Mouse (Mus musculus) heart, embryonic 16.5 days (tissue): ENCODE data around the gene March4. TPM values are rescaled to one million over a fixed set of nuclear protein-coding genes. Genes with fewer than 3 reads are reported as not detected.

Experiments used
- ATAC-seq: fragments of 200-750 bp; cut with Nextera tagmentation; replicated peaks from 2 replicates; pipeline ENCODE4 v1.8.0; 2017; ENCODE audit warnings: moderate number of reproducible peaks; ENCODE audit not compliant: insufficient read depth, low FRiP score; ENCODE audit errors: extremely low read depth
- H3K27ac ChIP-seq: fragments of 300-500 bp; sonication (generic); 2 replicates; pipeline ENCODE4 v1.5.1; 2014; ENCODE audit warnings: mild to moderate bottlenecking, low read length, control low read depth, moderate library complexity
- H3K27me3 ChIP-seq: fragments of 300-500 bp; sonication (generic); 2 replicates; pipeline ENCODE4 v1.6.1; 2014; ENCODE audit warnings: low read length, mixed read lengths; ENCODE audit not compliant: control insufficient read depth, insufficient read depth
- H3K36me3 ChIP-seq: fragments of 300-500 bp; sonication (generic); 2 replicates; pipeline ENCODE4 v1.6.1; 2014; ENCODE audit not compliant: control insufficient read depth, insufficient read depth
- H3K4me1 ChIP-seq: fragments of 300-500 bp; sonication (generic); 2 replicates; pipeline ENCODE4 v1.6.1; 2014; ENCODE audit warnings: low read length, mixed read lengths; ENCODE audit not compliant: control insufficient read depth, insufficient read depth
- H3K4me2 ChIP-seq: fragments of 300-500 bp; sonication (generic); 2 replicates; pipeline ENCODE4 v1.6.1; 2014; ENCODE audit warnings: low read depth, mild to moderate bottlenecking, control low read depth, low read length
- H3K4me3 ChIP-seq: fragments of 300-500 bp; sonication (generic); 2 replicates; pipeline ENCODE4 v1.5.1; 2014; ENCODE audit warnings: mild to moderate bottlenecking, control low read depth, low read length
- H3K9ac ChIP-seq: fragments of 300-500 bp; sonication (generic); 2 replicates; pipeline ENCODE4 v1.6.1; 2014; ENCODE audit warnings: low read length, control low read depth
- H3K9me3 ChIP-seq: fragments of 300-500 bp; sonication (generic); replicated peaks from 2 replicates; pipeline ENCODE4 v1.6.1; 2016; ENCODE audit warnings: low read length; ENCODE audit not compliant: control insufficient read depth
- WGBS: fragments of 180-500 bp; shearing (Covaris S2); extraction: QIAGEN DNeasy Blood & Tissue Kit; methylation state at CpG from one replicate; pipeline ENCODE4 v1.1.7; 2014; 5-methylcytosine and 5-hydroxymethylcytosine counted together
- polyA plus RNA-seq: library from polyadenylated mRNA; unstranded; fragments of >200 nt; fragmentation: Nextera tagmentation; extraction: Ambion mirVana; gene quantifications from 2 replicates; pipeline ENCODE4 v1.2.1, GENCODE M21; 2015

Gene March4
- polyA plus RNA-seq, 1 experiment from 2014 or later = not detected

GRCm38 (mm10) chr1:72418744-72419655, 117.7 kb downstream of the March4 start:
- Histone ChIP-seq H3K9ac (no peak overlapping the region), H3K4me1 (no peaks in the 10 kb centered on the region), H3K27me3 (no peaks in the 10 kb centered on the region), H3K9me3 (no peaks in the 10 kb centered on the region), H3K27ac (no peak overlapping the region), H3K4me2 (no peak overlapping the region), H3K4me3 (no peak overlapping the region), H3K36me3 (no peaks in the 10 kb centered on the region)
- 74% methylated on average over 8 of the region's 8 CpGs for WGBS
- no peak for ATAC-seq

GRCm38 (mm10) chr1:72414561-72415253, 122.0 kb downstream of the March4 start:
- H3K4me3 ChIP-seq = no peak overlapping the region
- H3K9me3 ChIP-seq = no peaks in the 10 kb centered on the region
- 58% methylated on average over 8 of the region's 8 CpGs for WGBS
- no peaks in the 10 kb centered on the region for H3K4me1 ChIP-seq
- H3K36me3 ChIP-seq = no peaks in the 10 kb centered on the region
- H3K4me2 ChIP-seq = no peak overlapping the region
- H3K27ac ChIP-seq = no peak overlapping the region
- no peak overlapping the region for H3K9ac ChIP-seq
- no peak for ATAC-seq
- H3K27me3 ChIP-seq = no peaks in the 10 kb centered on the region

- H3K9ac ChIP-seq = no peak overlapping the region
- no peak overlapping the region for H3K4me3 ChIP-seq
- no peaks in the 10 kb centered on the region for H3K4me1 ChIP-seq
- H3K9me3 ChIP-seq = no peaks in the 10 kb centered on the region
- no peak for ATAC-seq
- H3K4me2 ChIP-seq = no peak overlapping the region
- no peak overlapping the region for H3K27ac ChIP-seq
- H3K36me3 ChIP-seq = no peaks in the 10 kb centered on the region
- no peaks in the 10 kb centered on the region for H3K27me3 ChIP-seq
- WGBS = 81% methylated on average over 8 of the region's 8 CpGs
Observed at GRCm38 (mm10) chr1:72414133-72414532, 122.6 kb downstream of the March4 start.

GRCm38 (mm10) chr1:72413205-72413604, 123.5 kb downstream of the March4 start:
- no peak overlapping the region for H3K27ac ChIP-seq
- no peak overlapping the region for H3K4me2 ChIP-seq
- no peak overlapping the region for H3K9ac ChIP-seq
- H3K4me1 ChIP-seq = no peaks in the 10 kb centered on the region
- no peaks in the 10 kb centered on the region for H3K9me3 ChIP-seq
- no peak for ATAC-seq
- H3K27me3 ChIP-seq = no peaks in the 10 kb centered on the region
- no peaks in the 10 kb centered on the region for H3K36me3 ChIP-seq
- 86% methylated on average over 8 of the region's 8 CpGs for WGBS
- H3K4me3 ChIP-seq = no peak overlapping the region

GRCm38 (mm10) chr1:72411108-72411507, 125.6 kb downstream of the March4 start:
- Histone ChIP-seq H3K36me3 (no peaks in the 10 kb centered on the region), H3K4me1 (no peaks in the 10 kb centered on the region), H3K27me3 (no peaks in the 10 kb centered on the region), H3K4me2 (no peak overlapping the region), H3K9me3 (no peaks in the 10 kb centered on the region), H3K4me3 (no peak overlapping the region), H3K9ac (no peak overlapping the region), H3K27ac (no peak overlapping the region)
- no peak for ATAC-seq
- WGBS = 87% methylated on average over 8 of the region's 8 CpGs

GRCm38 (mm10) chr1:72409936-72410335, 126.8 kb downstream of the March4 start:
- H3K4me2 ChIP-seq = no peak overlapping the region
- H3K4me3 ChIP-seq = no peak overlapping the region
- no peak overlapping the region for H3K9ac ChIP-seq
- no peak overlapping the region for H3K27ac ChIP-seq
- no peak for ATAC-seq
- H3K4me1 ChIP-seq = no peaks in the 10 kb centered on the region
- no peaks in the 10 kb centered on the region for H3K9me3 ChIP-seq
- no peaks in the 10 kb centered on the region for H3K36me3 ChIP-seq
- H3K27me3 ChIP-seq = no peaks in the 10 kb centered on the region
- WGBS = 79% methylated on average over 5 of the region's 5 CpGs

GRCm38 (mm10) chr1:72406505-72407079, 130.1 kb downstream of the March4 start:
- no peak for ATAC-seq
- WGBS = 62% methylated on average over 14 of the region's 14 CpGs

GRCm38 (mm10) chr1:72401331-72402069, 135.2 kb downstream of the March4 start:
- Histone ChIP-seq H3K9me3 (no peaks in the 10 kb centered on the region), H3K4me1 (no peaks in the 10 kb centered on the region)
- WGBS = 74% methylated on average over 8 of the region's 8 CpGs

More at GRCm38 (mm10) chr1:72406505-72407079, 130.1 kb downstream of the March4 start:
- H3K4me2 ChIP-seq = no peak overlapping the region
- H3K9ac ChIP-seq = no peak overlapping the region
- no peaks in the 10 kb centered on the region for H3K4me1 ChIP-seq
- H3K27ac ChIP-seq = no peak overlapping the region
- H3K9me3 ChIP-seq = no peaks in the 10 kb centered on the region
- H3K27me3 ChIP-seq = no peaks in the 10 kb centered on the region
- no peaks in the 10 kb centered on the region for H3K36me3 ChIP-seq
- H3K4me3 ChIP-seq = no peak overlapping the region

More at GRCm38 (mm10) chr1:72401331-72402069, 135.2 kb downstream of the March4 start:
- no peak overlapping the region for H3K4me2 ChIP-seq
- no peak overlapping the region for H3K4me3 ChIP-seq
- H3K27ac ChIP-seq = no peak overlapping the region
- H3K9ac ChIP-seq = no peak overlapping the region
- H3K27me3 ChIP-seq = no peaks in the 10 kb centered on the region
- no peak for ATAC-seq
- peaks cover 5% of the 10 kb centered on the region for H3K36me3 ChIP-seq
